Mouse (Mus musculus) macrophage (primary cell): Measurements from ENCODE around the gene Sorbs1. TPM values are rescaled to one million over a fixed set of nuclear protein-coding genes. Genes with fewer than 3 reads are reported as not detected.

Experiments used
- H3K27ac ChIP-seq: fragments of 350-480 bp; formaldehyde crosslinking; 2 replicates; pipeline ENCODE4 v1.9.0; 2021
- H3K36me3 ChIP-seq: fragments of 350-480 bp; formaldehyde crosslinking; 2 replicates; pipeline ENCODE4 v1.9.0; 2021; ENCODE audit errors: inconsistent target
- H3K4me3 ChIP-seq: fragments of 350-480 bp; formaldehyde crosslinking; 2 replicates; pipeline ENCODE4 v1.9.0; 2021; ENCODE audit errors: inconsistent target
- H3K79me2 ChIP-seq: fragments of 350-480 bp; formaldehyde crosslinking; 2 replicates; pipeline ENCODE4 v1.9.0; 2021; ENCODE audit errors: inconsistent target
- WGBS: methylation state at CpG from one replicate; pipeline ENCODE4 v1.1.7; 2026; ENCODE audit warnings: inconsistent platforms; ENCODE audit not compliant: missing documents; 5-methylcytosine and 5-hydroxymethylcytosine counted together
- polyA plus RNA-seq: library from polyadenylated mRNA; stranded (reverse); fragments of 250-400 nt; gene quantifications from 3 replicates; pipeline ENCODE4 v1.2.4, GENCODE M21; 2018; ENCODE audit warnings: inconsistent platforms

Gene Sorbs1
- polyA plus RNA-seq, 1 experiment from 2014 or later, result 0.19 TPM

- H3K36me3 ChIP-seq, result no peaks in the 10 kb centered on the region
- no peak overlapping the region for H3K27ac ChIP-seq
- H3K4me3 ChIP-seq, result no peak overlapping the region
- H3K79me2 ChIP-seq, result no peaks in the 10 kb centered on the region
- WGBS, result 86% methylated on average over 2 of the region's 2 CpGs
These were observed 16.7 kb upstream of the Sorbs1 start for GRCm38 (mm10) chr19:40530323-40530722.

DNA sequence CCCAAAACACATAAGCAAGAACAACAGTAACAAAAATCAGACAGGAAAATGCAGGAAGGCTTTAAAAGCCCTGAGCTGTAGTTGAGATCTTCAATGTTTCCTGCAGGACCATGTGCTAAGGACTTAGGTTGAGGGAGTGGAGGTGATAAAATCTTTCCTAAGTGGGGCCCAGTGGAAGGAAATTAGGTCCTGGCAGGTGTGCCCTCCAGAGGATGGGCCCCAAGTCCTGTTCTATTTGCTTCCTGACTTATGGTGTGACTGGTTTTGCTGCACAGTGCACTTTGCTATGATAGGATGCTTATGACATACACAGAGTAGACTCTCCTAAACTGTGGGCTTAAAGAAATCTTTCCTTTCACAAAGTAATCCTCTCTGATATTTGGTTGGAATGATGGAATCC is 14.7 kb upstream of the Sorbs1 start:
- no peak overlapping the region for H3K27ac ChIP-seq
- no peaks in the 10 kb centered on the region for H3K36me3 ChIP-seq
- no peaks in the 10 kb centered on the region for H3K79me2 ChIP-seq
- H3K4me3 ChIP-seq, result no peak overlapping the region

DNA sequence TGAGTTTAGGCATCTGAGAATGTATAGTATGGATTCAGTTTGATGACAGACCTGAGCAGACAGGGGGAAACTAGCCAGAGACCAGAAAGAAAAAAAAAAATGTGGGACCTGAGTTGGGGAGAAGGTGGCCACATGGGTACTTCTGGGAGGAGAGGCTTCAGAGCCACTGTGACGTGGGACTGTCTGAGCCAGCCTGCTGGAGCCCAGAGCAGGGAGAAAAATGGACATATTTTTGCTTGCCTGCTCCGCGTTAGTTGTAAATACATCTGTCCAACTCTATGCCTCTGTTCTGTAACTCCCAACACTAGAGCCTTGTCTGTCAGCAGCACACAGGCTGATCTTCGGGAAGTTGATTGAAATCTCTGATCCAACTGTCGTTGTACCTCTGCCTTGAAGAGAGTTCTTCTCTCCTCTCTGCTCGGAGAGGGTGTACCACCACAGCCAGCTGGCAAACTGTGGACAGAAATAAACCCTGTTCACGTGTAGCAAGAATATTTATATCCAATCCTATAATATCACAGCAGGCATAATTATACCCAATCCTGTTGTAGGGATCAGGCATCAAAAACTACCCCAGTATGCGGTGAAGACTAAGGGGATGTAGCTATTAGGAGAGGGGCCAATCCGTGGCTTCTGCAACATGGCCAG is 12.9 kb upstream of the Sorbs1 start:
- H3K79me2 ChIP-seq, result no peaks in the 10 kb centered on the region
- WGBS, result 93% methylated on average over 9 of the region's 9 CpGs
- no peaks in the 10 kb centered on the region for H3K36me3 ChIP-seq
- H3K4me3 ChIP-seq, result no peak overlapping the region
- H3K27ac ChIP-seq, result no peak overlapping the region

DNA sequence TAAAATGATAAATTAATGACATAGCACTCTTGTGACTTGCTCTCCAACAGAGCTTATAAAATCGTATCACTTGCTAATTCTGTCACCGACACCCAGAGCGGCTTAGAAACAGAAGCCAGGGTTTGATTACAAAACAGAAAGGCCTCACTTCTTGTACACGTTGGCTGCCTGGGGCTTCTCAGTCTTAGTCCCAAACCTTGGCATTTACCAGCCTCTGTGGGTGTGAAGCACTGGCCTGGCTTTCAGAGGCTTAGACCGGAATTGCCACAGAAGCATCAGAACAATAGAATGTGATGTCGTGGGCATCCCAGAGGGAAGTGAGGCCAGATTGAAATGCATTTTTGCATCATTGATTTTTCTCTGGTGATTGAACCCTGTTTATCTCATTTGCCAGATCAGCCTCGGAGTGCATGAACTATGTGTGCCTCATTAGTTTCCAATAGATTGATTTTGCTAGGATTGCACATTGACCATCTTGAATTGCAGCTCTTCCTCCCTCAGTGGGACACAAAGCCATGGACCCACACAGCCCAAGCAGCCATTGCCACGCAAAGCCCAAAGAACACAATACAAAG is 9.9 kb upstream of the Sorbs1 start:
- WGBS, result 88% methylated on average over 8 of the region's 8 CpGs
- no peak overlapping the region for H3K27ac ChIP-seq
- no peaks in the 10 kb centered on the region for H3K36me3 ChIP-seq
- H3K79me2 ChIP-seq, result no peaks in the 10 kb centered on the region
- no peak overlapping the region for H3K4me3 ChIP-seq

- no peaks in the 10 kb centered on the region for H3K79me2 ChIP-seq
- no peak overlapping the region for H3K27ac ChIP-seq
- 97% methylated on average over 5 of the region's 5 CpGs for WGBS
- H3K4me3 ChIP-seq, result no peak overlapping the region
- no peaks in the 10 kb centered on the region for H3K36me3 ChIP-seq
These were observed 6.8 kb upstream of the Sorbs1 start for GRCm38 (mm10) chr19:40520403-40520802.

- no peaks in the 10 kb centered on the region for H3K36me3 ChIP-seq
- WGBS, result 50% methylated on average over 1 of the region's 1 CpGs
- no peak overlapping the region for H3K4me3 ChIP-seq
- no peaks in the 10 kb centered on the region for H3K79me2 ChIP-seq
- H3K27ac ChIP-seq, result no peak overlapping the region
These were observed 5.1 kb upstream of the Sorbs1 start for GRCm38 (mm10) chr19:40518706-40519105.

DNA sequence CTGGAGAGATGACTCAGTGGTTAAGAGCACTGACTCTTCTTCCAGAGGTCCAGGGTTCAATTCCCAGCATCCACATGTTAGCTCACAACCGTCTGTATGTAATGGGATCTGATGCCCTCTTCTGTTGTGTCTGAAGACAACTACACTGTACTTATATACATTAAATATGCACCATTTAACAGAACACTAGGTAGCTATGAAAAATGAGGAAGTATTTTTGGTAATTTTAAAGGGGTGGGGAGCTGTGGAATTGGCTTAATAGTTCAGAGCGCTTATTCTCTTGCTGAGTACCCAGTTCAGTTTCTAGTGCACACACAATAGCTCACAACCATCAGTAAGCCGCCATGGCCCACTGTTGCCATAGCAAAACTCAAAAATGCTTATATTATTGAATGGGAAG is 2.0 kb upstream of the Sorbs1 start:
- WGBS, result 78% methylated on average over 3 of the region's 3 CpGs

DNA sequence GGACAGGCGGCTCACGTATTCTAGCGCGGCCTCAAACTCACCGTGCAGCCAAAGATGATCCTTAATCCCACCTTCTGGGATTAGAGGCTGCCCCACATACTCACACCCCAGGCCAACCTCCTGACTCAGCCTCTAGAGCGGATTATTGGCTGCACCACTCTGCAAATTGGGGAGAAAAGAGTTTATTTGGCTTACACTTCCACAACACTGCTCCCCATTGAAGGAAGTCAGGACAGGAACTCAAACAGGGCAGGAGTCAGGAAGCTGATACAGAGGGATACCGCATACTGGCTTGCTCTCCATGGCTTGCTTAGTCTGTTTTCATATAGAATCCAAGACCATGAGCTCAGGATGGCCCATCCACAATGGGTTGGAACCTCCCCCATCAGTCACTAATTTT is 797 bp upstream of the Sorbs1 start:
- H3K36me3 ChIP-seq, result no peaks in the 10 kb centered on the region
- no peak overlapping the region for H3K4me3 ChIP-seq
- no peak overlapping the region for H3K27ac ChIP-seq
- no peaks in the 10 kb centered on the region for H3K79me2 ChIP-seq
- 81% methylated on average over 6 of the region's 7 CpGs for WGBS

More for the DNA sequence above, 2.0 kb upstream of the Sorbs1 start:
- H3K36me3 ChIP-seq, result no peaks in the 10 kb centered on the region
- H3K27ac ChIP-seq, result no peak overlapping the region
- no peak overlapping the region for H3K4me3 ChIP-seq
- no peaks in the 10 kb centered on the region for H3K79me2 ChIP-seq

DNA sequence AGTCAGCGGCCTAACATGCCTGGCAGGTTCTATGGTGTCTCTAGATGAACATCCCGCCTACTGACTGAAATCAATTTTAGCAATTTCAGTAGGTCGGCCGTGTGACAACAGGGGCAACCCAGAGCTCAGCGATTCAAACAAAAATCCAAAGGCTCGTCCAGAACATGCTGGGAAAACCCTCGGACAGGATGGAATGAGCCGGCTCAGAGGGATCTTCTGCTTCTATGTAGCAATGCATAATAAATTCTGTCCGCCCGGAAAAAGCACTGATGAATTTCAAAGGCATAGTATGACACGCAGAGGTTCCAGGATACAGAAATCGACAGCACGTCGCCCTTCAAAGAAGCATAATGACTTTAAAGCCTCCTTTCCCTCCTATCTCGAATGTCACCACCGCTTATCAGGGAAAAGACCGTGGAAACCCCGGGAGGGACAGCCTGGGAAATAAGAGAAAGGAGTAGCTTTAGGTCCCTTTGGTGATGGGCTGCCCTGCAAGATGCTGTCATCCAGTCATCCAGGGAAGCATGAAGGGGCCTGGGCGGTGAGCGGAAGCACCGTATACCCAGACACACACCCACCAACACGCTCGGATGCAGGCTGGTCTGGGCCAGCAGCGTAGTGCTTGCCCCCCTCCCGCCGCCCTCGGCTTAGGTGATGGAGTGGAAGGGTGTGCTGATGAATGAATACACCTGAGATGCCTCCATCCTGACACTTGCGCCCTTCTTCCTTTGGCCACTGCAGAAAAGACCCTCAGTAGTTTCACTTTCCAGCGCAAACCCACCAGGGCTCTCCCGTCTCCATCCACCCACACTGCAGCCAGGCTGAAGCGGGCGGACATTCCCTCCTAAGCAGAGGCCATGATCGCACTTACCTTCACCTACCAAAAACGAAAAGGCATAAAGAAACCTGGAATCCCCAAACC is 818 bp downstream of the Sorbs1 start:
- Histone ChIP-seq H3K27ac (no peak overlapping the region), H3K4me3 (peak overlapping the region; percentile 42), H3K79me2 (no peaks in the 10 kb centered on the region), H3K36me3 (no peaks in the 10 kb centered on the region)
- WGBS, result 8% methylated on average over 34 of the region's 34 CpGs

- Histone ChIP-seq H3K27ac (no peak overlapping the region), H3K79me2 (no peaks in the 10 kb centered on the region), H3K4me3 (no peak overlapping the region), H3K36me3 (no peaks in the 10 kb centered on the region)
- WGBS, result 39% methylated on average over 5 of the region's 5 CpGs
These were observed 1.8 kb downstream of the Sorbs1 start for GRCm38 (mm10) chr19:40511679-40512309.

DNA sequence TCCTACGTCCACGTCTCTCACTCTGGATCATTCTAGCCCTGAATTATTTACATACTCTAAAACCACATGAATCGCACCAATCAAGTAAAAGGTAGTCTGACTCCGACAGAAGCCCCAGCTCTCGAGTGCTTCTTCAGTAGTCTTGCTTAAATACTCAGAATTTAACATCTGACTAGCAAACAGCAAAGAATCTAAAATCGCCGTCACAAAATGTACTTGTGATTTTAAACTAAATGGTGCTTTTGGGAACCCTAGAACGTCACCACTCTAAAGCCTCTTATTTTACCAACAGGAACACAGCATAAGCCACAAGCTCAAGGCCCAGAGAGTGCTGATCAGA is 2.5 kb downstream of the Sorbs1 start:
- no peaks in the 10 kb centered on the region for H3K36me3 ChIP-seq
- no peak overlapping the region for H3K27ac ChIP-seq
- 88% methylated on average over 6 of the region's 8 CpGs for WGBS
- no peaks in the 10 kb centered on the region for H3K79me2 ChIP-seq
- no peak overlapping the region for H3K4me3 ChIP-seq

DNA sequence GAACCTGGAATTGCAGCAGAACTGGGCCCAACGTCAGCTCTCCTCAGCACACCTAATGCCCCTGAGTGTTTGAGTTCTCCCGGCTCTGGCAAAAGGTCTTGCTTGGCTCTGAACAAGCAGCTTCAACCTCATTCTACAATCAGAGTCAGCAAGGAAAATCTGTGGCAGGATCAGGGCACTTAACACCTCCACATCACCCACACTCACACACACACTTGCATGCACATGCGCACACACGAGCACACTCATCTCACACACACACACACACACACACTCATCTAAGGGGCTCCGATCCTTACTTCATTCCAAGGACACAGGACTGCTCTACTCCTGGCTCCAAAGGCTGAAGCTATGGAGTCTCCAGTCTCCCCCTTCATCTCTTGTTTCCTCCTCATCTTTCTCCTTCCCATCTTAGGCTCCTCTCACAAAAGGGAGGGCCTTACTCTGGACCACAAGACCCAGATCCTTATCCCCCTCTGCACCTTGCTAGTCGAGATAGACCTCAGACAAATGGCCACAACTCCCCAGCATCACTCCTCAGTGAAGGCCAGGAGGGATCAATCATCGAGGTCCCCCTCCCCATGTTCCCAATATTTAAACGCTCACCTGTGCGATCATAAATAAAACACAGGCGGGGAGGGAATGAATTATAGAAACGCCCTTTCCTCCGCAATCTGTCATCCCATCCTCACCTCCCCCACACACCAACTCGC is 3.0 kb downstream of the Sorbs1 start:
- WGBS, result 88% methylated on average over 12 of the region's 13 CpGs

GRCm38 (mm10) chr19:40509274-40509673 is 4.3 kb downstream of the Sorbs1 start:
- WGBS, result 86% methylated on average over 2 of the region's 2 CpGs
- Histone ChIP-seq H3K79me2 (no peaks in the 10 kb centered on the region), H3K36me3 (no peaks in the 10 kb centered on the region), H3K27ac (no peak overlapping the region), H3K4me3 (no peak overlapping the region)

More for the DNA sequence above, 3.0 kb downstream of the Sorbs1 start:
- Histone ChIP-seq H3K36me3 (no peaks in the 10 kb centered on the region), H3K27ac (no peak overlapping the region), H3K79me2 (no peaks in the 10 kb centered on the region), H3K4me3 (no peak overlapping the region)

DNA sequence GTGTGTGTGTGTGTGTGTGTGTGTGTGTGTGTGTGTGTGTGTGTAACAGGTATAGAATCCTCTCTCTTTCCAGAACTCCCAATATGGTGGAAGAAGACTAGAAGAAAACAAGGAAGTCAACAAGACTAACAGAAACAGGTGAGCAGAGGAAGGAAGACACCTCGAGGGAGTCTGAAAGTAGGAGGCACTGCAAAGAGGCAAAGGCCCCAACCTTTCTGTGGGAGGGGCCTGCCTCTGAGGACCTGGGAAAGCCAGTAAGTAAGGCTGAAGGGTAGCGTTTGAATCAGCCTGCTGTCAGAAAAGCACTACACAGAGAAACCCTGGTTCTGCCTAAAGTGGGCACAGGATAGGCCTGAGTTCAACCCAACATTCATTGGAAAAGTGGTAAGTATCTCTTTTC is 4.7 kb downstream of the Sorbs1 start:
- H3K4me3 ChIP-seq, result no peak overlapping the region
- H3K36me3 ChIP-seq, result no peaks in the 10 kb centered on the region
- H3K79me2 ChIP-seq, result no peaks in the 10 kb centered on the region
- no peak overlapping the region for H3K27ac ChIP-seq
- 54% methylated on average over 2 of the region's 2 CpGs for WGBS
